Mouse (Mus musculus) neural tube, embryonic 11.5 days (tissue): ENCODE data around the gene Slc7a1. TPM values are rescaled to one million over a fixed set of nuclear protein-coding genes. Genes with fewer than 3 reads are reported as not detected.

ENCODE experiments used
- ATAC-seq: fragments of 200-750 bp; cut with Nextera tagmentation; 2 replicates; pipeline ENCODE4 v1.8.0; 2017; ENCODE audit warnings: moderate number of reproducible peaks, mild to moderate bottlenecking, moderate TSS enrichment, moderate library complexity; ENCODE audit not compliant: insufficient read depth, low FRiP score, low TSS enrichment
- DNase-seq: peaks from one replicate; pipeline ENCODE4 v3.0.0-alpha.2; 2015; ENCODE audit warnings: low spot score
- H3K27ac ChIP-seq: fragments of 300-500 bp; sonication (generic); 2 replicates; pipeline ENCODE4 v1.5.1; 2014; ENCODE audit warnings: low read depth, mild to moderate bottlenecking, low read length
- H3K27me3 ChIP-seq: fragments of 300-500 bp; sonication (generic); 2 replicates; pipeline ENCODE4 v1.6.1; 2014; ENCODE audit warnings: mild to moderate bottlenecking, low read length, mixed read lengths; ENCODE audit not compliant: control insufficient read depth, insufficient read depth
- H3K36me3 ChIP-seq: fragments of 300-500 bp; sonication (generic); 2 replicates; pipeline ENCODE4 v1.6.1; 2014; ENCODE audit warnings: mild to moderate bottlenecking, low read length, moderate library complexity, mixed read lengths; ENCODE audit not compliant: control insufficient read depth, insufficient read depth
- H3K4me1 ChIP-seq: fragments of 300-500 bp; sonication (generic); 2 replicates; pipeline ENCODE4 v1.6.1; 2014; ENCODE audit warnings: low read length, mixed read lengths; ENCODE audit not compliant: control insufficient read depth, insufficient read depth
- H3K4me2 ChIP-seq: fragments of 300-500 bp; sonication (generic); 2 replicates; pipeline ENCODE4 v1.6.1; 2014; ENCODE audit warnings: low read depth, mild to moderate bottlenecking, moderate library complexity
- H3K4me3 ChIP-seq: fragments of 300-500 bp; sonication (generic); 2 replicates; pipeline ENCODE4 v1.5.1; 2014; ENCODE audit warnings: low read depth, low read length
- H3K9ac ChIP-seq: fragments of 300-500 bp; sonication (generic); 2 replicates; pipeline ENCODE4 v1.6.1; 2014; ENCODE audit warnings: mild to moderate bottlenecking, low read length
- H3K9me3 ChIP-seq: fragments of 300-500 bp; sonication (generic); 2 replicates; pipeline ENCODE4 v1.6.1; 2016; ENCODE audit warnings: low read length; ENCODE audit not compliant: control insufficient read depth
- WGBS: fragments of 180-500 bp; shearing (Covaris S2); extraction: QIAGEN DNeasy Blood & Tissue Kit; methylation state at CpG from one replicate; pipeline ENCODE4 v1.1.7; 2014; 5-methylcytosine and 5-hydroxymethylcytosine counted together
- polyA plus RNA-seq: library from polyadenylated mRNA; unstranded; fragments of >200 nt; fragmentation: Nextera tagmentation; extraction: Ambion mirVana; gene quantifications from 2 replicates; pipeline ENCODE4 v1.2.1, GENCODE M21; 2014

The Slc7a1 gene
- polyA plus RNA-seq, 1 experiment from 2014 or later = 27.1 TPM

- Histone ChIP-seq H3K4me2 (no peak overlapping the region), H3K27me3 (no peaks in the 10 kb centered on the region), H3K9ac (no peak overlapping the region), H3K4me1 (no peaks in the 10 kb centered on the region), H3K9me3 (no peaks in the 10 kb centered on the region), H3K27ac (no peak overlapping the region), H3K4me3 (no peak overlapping the region), H3K36me3 (no peaks in the 10 kb centered on the region)
- no peak for ATAC-seq
- WGBS = 96% methylated on average over 9 of the region's 9 CpGs
- DNase-seq = no peak
Measured at GRCm38 (mm10) chr5:148418436-148418835, 18.7 kb upstream of the Slc7a1 start.

GRCm38 (mm10) chr5:148417756-148418155 is 18.1 kb upstream of the Slc7a1 start:
- Histone ChIP-seq H3K4me2 (no peak overlapping the region), H3K4me3 (no peak overlapping the region), H3K27me3 (no peaks in the 10 kb centered on the region), H3K4me1 (no peaks in the 10 kb centered on the region), H3K36me3 (no peaks in the 10 kb centered on the region), H3K9ac (no peak overlapping the region), H3K9me3 (no peaks in the 10 kb centered on the region), H3K27ac (no peak overlapping the region)
- ATAC-seq = no peak
- no peak for DNase-seq
- WGBS = 100% methylated on average over 1 of the region's 1 CpGs

GRCm38 (mm10) chr5:148416461-148416860 is 16.8 kb upstream of the Slc7a1 start:
- Histone ChIP-seq H3K9me3 (no peaks in the 10 kb centered on the region), H3K27ac (no peak overlapping the region), H3K36me3 (no peaks in the 10 kb centered on the region), H3K4me3 (no peak overlapping the region), H3K27me3 (no peaks in the 10 kb centered on the region), H3K9ac (no peak overlapping the region), H3K4me1 (no peaks in the 10 kb centered on the region), H3K4me2 (no peak overlapping the region)
- DNase-seq (no peak), ATAC-seq (no peak)
- WGBS = 79% methylated on average over 10 of the region's 10 CpGs

- Histone ChIP-seq H3K36me3 (no peaks in the 10 kb centered on the region), H3K27ac (no peak overlapping the region), H3K9me3 (no peaks in the 10 kb centered on the region), H3K4me3 (no peak overlapping the region), H3K4me1 (no peaks in the 10 kb centered on the region), H3K9ac (no peak overlapping the region), H3K27me3 (no peaks in the 10 kb centered on the region), H3K4me2 (no peak overlapping the region)
- DNase-seq (no peak), ATAC-seq (no peak)
- WGBS = 60% methylated on average over 7 of the region's 7 CpGs
Measured at GRCm38 (mm10) chr5:148414233-148414632, 14.5 kb upstream of the Slc7a1 start.

GRCm38 (mm10) chr5:148412504-148412903 is 12.8 kb upstream of the Slc7a1 start:
- no peaks in the 10 kb centered on the region for H3K9me3 ChIP-seq
- H3K27me3 ChIP-seq = no peaks in the 10 kb centered on the region
- H3K4me3 ChIP-seq = no peak overlapping the region
- 89% methylated on average over 4 of the region's 4 CpGs for WGBS
- H3K36me3 ChIP-seq = no peaks in the 10 kb centered on the region
- ATAC-seq = no peak
- no peak for DNase-seq
- no peak overlapping the region for H3K27ac ChIP-seq
- H3K4me2 ChIP-seq = no peak overlapping the region
- H3K4me1 ChIP-seq = no peaks in the 10 kb centered on the region
- no peak overlapping the region for H3K9ac ChIP-seq

- H3K27ac ChIP-seq = no peak overlapping the region
- 90% methylated on average over 8 of the region's 8 CpGs for WGBS
Measured at GRCm38 (mm10) chr5:148409465-148409864, 9.8 kb upstream of the Slc7a1 start.

GRCm38 (mm10) chr5:148406913-148407312 is 7.2 kb upstream of the Slc7a1 start:
- H3K9me3 ChIP-seq = no peaks in the 10 kb centered on the region
- H3K27me3 ChIP-seq = no peaks in the 10 kb centered on the region
- H3K9ac ChIP-seq = no peak overlapping the region
- 88% methylated on average over 2 of the region's 2 CpGs for WGBS
- DNase-seq (no peak), ATAC-seq (no peak)
- no peaks in the 10 kb centered on the region for H3K36me3 ChIP-seq
- H3K4me2 ChIP-seq = no peak overlapping the region
- H3K4me1 ChIP-seq = no peaks in the 10 kb centered on the region
- H3K4me3 ChIP-seq = no peak overlapping the region
- H3K27ac ChIP-seq = no peak overlapping the region

More at GRCm38 (mm10) chr5:148409465-148409864, 9.8 kb upstream of the Slc7a1 start:
- Histone ChIP-seq H3K36me3 (no peaks in the 10 kb centered on the region), H3K4me2 (no peak overlapping the region), H3K9ac (no peak overlapping the region), H3K27me3 (no peaks in the 10 kb centered on the region), H3K9me3 (no peaks in the 10 kb centered on the region), H3K4me1 (no peaks in the 10 kb centered on the region), H3K4me3 (no peak overlapping the region)
- ATAC-seq = no peak
- no peak for DNase-seq

GRCm38 (mm10) chr5:148404548-148404947 is 4.8 kb upstream of the Slc7a1 start:
- DNase-seq = no peak
- 93% methylated on average over 7 of the region's 7 CpGs for WGBS

GRCm38 (mm10) chr5:148402641-148403040 is 2.9 kb upstream of the Slc7a1 start:
- ATAC-seq (no peak), DNase-seq (no peak)
- H3K27me3 ChIP-seq = no peaks in the 10 kb centered on the region
- no peak overlapping the region for H3K9ac ChIP-seq
- no peak overlapping the region for H3K27ac ChIP-seq
- no peak overlapping the region for H3K4me2 ChIP-seq
- WGBS = 57% methylated on average over 4 of the region's 4 CpGs
- H3K4me1 ChIP-seq = peaks cover 5% of the 10 kb centered on the region; the same call in 1 of the 2 replicates
- H3K36me3 ChIP-seq = no peaks in the 10 kb centered on the region
- H3K9me3 ChIP-seq = no peaks in the 10 kb centered on the region
- no peak overlapping the region for H3K4me3 ChIP-seq

More at GRCm38 (mm10) chr5:148404548-148404947, 4.8 kb upstream of the Slc7a1 start:
- Histone ChIP-seq H3K9me3 (no peaks in the 10 kb centered on the region), H3K4me2 (no peak overlapping the region), H3K36me3 (no peaks in the 10 kb centered on the region), H3K9ac (no peak overlapping the region), H3K27ac (no peak overlapping the region), H3K4me1 (no peaks in the 10 kb centered on the region), H3K4me3 (no peak overlapping the region), H3K27me3 (no peaks in the 10 kb centered on the region)
- no peak for ATAC-seq
